Mouse (Mus musculus): ENCODE data around the gene Uhrf1.

- TF ChIP-seq GATA1 (IDR thresholded peaks at IDR 0.05; ENCODE audit: borderline replicate concordance, low read length) (no peak), FLI1 (IDR thresholded peaks at IDR 0.05; ENCODE audit: low read length) (no peak)
These were observed 45.5 kb downstream of the Uhrf1 start for GRCm38 (mm10) chr17:56348586-56348985.
